Mouse (Mus musculus) lung, postnatal 0 days (tissue): ENCODE measurements around the gene Ywhaq. TPM values are rescaled to one million over a fixed set of nuclear protein-coding genes. Genes with fewer than 3 reads are reported as not detected.
"Not testable (repeated sequence)": the region's sequence is repeated elsewhere in the genome, so short reads cannot be mapped to it uniquely, and the experiment has no call there.

Source experiments
- ATAC-seq: fragments of 200-750 bp; cut with Nextera tagmentation; 2 replicates; pipeline ENCODE4 v1.8.0; 2017; ENCODE audit warnings: moderate library complexity
- DNase-seq: peaks from one replicate; pipeline ENCODE4 v3.0.0-alpha.2; 2016; ENCODE audit warnings: low spot score
- H3K27ac ChIP-seq: fragments of 300-500 bp; sonication (generic); 2 replicates; pipeline ENCODE4 v1.5.1; 2014; ENCODE audit warnings: antibody characterized with exemption, mild to moderate bottlenecking, low read length, mixed read lengths
- H3K27me3 ChIP-seq: fragments of 300-500 bp; sonication (generic); replicated peaks from 2 replicates; pipeline ENCODE4 v1.6.1; 2014; ENCODE audit warnings: low read length, mixed read lengths; ENCODE audit not compliant: insufficient read depth
- H3K36me3 ChIP-seq: fragments of 300-500 bp; sonication (generic); 2 replicates; pipeline ENCODE4 v1.6.1; 2014; ENCODE audit warnings: low read length, mixed read lengths; ENCODE audit not compliant: insufficient read depth
- H3K4me1 ChIP-seq: fragments of 300-500 bp; sonication (generic); 2 replicates; pipeline ENCODE4 v1.6.1; 2014; ENCODE audit warnings: antibody characterized with exemption, low read depth, low read length, mixed read lengths; ENCODE audit not compliant: insufficient read depth
- H3K4me2 ChIP-seq: fragments of 300-500 bp; sonication (generic); replicated peaks from 2 replicates; pipeline ENCODE4 v1.6.1; 2014; ENCODE audit warnings: low read depth, mild to moderate bottlenecking, low read length, moderate library complexity, mixed read lengths
- H3K4me3 ChIP-seq: fragments of 300-500 bp; sonication (generic); 2 replicates; pipeline ENCODE4 v1.5.1; 2014; ENCODE audit warnings: low read depth, low read length
- H3K9ac ChIP-seq: fragments of 300-500 bp; sonication (generic); replicated peaks from 2 replicates; pipeline ENCODE4 v1.6.1; 2014; ENCODE audit warnings: low read depth, mild to moderate bottlenecking
- H3K9me3 ChIP-seq: fragments of 300-500 bp; sonication (generic); 2 replicates; pipeline ENCODE4 v1.6.1; 2016; ENCODE audit warnings: low read length, mixed read lengths
- CTCF ChIP-seq: IDR thresholded peaks from 2 replicates; pipeline ENCODE4 v1.5.1; 2016; ENCODE audit warnings: antibody characterized with exemption, mild to moderate bottlenecking
- EP300 ChIP-seq: IDR thresholded peaks from 2 replicates; pipeline ENCODE4 v1.6.1; 2016; ENCODE audit warnings: antibody characterized with exemption, mild to moderate bottlenecking, control low read depth
- WGBS: fragments of 180-500 bp; shearing (Covaris S2); extraction: QIAGEN DNeasy Blood & Tissue Kit; methylation state at CpG from one replicate; pipeline ENCODE4 v1.1.7; 2014; 5-methylcytosine and 5-hydroxymethylcytosine counted together
- polyA plus RNA-seq: library from polyadenylated mRNA; unstranded; fragments of >200 nt; fragmentation: Nextera tagmentation; extraction: Ambion mirVana; gene quantifications from 2 replicates; pipeline ENCODE4 v1.2.1, GENCODE M21; 2015

Gene Ywhaq
- polyA plus RNA-seq, 1 experiment from 2014 or later: 395 TPM

DNA sequence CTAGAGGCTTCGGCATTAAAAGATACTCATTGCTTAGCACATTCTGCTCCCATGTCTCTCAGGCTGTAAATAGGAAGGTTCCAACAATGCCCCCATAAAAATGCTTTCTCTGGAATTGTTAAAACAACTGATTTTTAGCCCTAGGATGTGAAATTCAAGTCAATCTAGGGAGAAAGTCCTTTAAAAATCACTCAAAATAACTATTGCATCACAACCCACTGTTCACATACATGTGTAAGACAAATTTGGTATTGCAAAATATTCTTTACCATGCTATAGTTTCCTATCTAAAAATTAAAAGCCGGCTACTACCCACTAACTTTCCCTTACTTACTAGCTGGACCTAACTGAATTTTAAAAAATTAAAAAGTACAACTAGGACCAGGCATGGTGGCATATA, 31.2 kb downstream of the Ywhaq start:
- ATAC-seq: no peak
- Histone ChIP-seq H3K9me3 (no peaks in the 10 kb centered on the region), H3K9ac (no peak overlapping the region), H3K4me2 (no peak overlapping the region), H3K27me3 (no peaks in the 10 kb centered on the region), H3K36me3 (no peaks in the 10 kb centered on the region), H3K4me3 (no peak overlapping the region), H3K4me1 (no peaks in the 10 kb centered on the region), H3K27ac (no peak overlapping the region)
- TF ChIP-seq CTCF: no peak
- TF ChIP-seq EP300: no peak
- 88% methylated on average over 2 of the region's 2 CpGs for WGBS
- no peak for DNase-seq

DNA sequence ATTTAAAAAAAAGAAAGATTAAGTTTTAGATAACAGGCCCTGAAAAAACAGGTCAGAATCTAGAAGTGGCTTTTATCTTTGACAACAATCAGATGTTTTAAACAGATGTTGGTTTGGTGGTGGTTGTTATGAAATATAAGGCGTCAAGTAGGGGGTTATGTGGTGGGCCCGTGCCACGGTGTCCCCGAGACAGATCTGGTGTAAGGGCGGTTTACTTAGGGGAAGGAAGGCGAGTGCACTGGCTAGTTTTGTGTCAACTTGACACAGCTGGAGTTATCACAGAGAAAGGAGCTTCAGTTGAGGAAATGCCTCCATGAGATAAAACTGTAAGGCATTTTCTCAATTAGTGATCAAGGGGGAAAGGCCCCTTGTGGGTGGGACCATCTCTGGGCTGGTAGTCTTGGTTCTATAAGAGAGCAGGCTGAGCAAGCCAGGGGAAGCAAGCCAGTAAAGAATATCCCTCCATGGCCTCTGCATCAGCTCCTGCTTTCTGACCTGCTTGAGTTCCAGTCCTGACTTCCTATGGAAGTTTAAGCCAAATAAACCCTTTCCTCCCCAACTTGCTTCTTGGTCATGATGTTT, 38.6 kb downstream of the Ywhaq start:
- WGBS: 48% methylated on average over 6 of the region's 6 CpGs
- H3K9me3 ChIP-seq, H3K27ac ChIP-seq, H3K4me2 ChIP-seq, H3K4me3 ChIP-seq, DNase-seq, H3K4me1 ChIP-seq, H3K27me3 ChIP-seq, H3K36me3 ChIP-seq, ATAC-seq, H3K9ac ChIP-seq: not testable (repeated sequence)

DNA sequence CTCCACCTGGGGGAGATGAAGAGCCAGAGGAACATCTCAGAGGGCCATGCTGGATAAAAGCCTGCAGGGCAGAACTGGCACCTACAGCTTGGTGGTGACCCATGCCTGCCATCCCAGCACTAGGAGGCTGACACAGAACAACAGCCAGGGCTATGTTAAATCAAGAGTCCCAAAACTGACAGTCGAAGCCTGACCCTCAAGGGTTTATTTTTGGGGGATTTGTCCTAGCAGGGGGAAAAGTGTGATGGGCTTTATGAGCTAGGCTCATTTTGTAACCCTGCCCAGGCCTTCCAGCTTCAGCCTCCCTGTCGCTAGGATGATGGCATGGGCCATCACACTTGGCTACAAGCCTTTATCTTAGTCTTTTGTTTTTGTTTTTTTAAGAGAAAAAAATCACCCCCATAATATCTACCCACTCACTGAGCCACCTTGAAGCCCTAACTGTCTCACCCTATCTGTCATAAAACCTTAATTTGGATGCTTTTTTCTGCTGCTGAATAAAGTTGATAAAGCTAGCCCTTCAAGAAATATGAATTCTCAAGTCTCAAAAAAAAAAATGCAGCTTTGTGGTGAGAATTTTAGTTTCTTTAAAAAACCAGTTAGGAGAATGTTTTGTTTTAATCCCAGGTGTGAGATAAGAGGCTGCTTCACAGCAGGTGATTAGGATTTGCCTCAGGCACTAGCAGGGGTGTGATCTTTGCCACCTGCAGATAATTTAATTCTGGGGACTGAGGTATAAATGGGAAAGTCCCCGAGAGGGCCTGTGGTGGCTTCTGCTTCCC, 41.9 kb downstream of the Ywhaq start:
- DNase-seq (no peak), ATAC-seq (no peak)
- H3K27me3 ChIP-seq: no peaks in the 10 kb centered on the region
- H3K4me3 ChIP-seq: no peak overlapping the region
- WGBS: 33% methylated on average over 3 of the region's 3 CpGs
- no peaks in the 10 kb centered on the region for H3K4me1 ChIP-seq
- no peak for TF ChIP-seq CTCF
- TF ChIP-seq EP300: no peak
- no peaks in the 10 kb centered on the region for H3K36me3 ChIP-seq
- H3K4me2 ChIP-seq: no peak overlapping the region
- no peaks in the 10 kb centered on the region for H3K9me3 ChIP-seq
- H3K9ac ChIP-seq: no peak overlapping the region
- H3K27ac ChIP-seq: no peak overlapping the region

DNA sequence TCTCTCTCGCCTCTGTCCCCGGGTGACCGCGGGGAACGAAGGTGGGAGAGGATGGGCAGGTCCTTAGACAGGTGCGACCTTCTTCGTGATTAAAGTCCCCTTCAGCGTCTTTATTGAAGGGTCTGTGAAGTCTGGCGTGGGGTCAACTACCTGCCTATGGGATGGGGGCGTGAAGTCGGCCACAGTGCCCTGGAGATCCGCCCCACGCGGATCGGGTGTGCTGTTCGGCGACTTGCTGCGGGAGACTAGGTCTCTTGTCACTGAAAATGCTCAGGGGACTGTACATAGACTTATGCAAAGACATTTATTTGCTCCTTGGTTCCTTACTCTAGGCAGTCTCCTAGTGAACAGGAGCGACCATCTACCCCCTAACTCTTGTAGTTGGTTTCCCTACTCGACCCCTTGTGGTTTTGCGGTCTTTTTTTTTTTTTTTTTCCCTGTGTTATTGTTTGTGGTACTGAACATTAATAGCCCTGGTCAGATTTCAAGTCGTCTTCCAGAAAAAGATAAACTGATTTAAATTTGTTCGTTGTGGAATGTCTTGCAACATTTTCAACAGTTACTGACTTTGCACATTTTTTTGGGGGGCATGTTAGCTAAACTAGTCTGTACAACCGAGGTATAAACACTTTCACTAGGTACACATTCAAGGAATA, 43.5 kb downstream of the Ywhaq start:
- WGBS: 2% methylated on average over 23 of the region's 24 CpGs
- DNase-seq: no peak
- H3K4me1 ChIP-seq: no peaks in the 10 kb centered on the region
- peak; percentile 54 for ATAC-seq
- 0 out of 2 replicates have a peak, but pooled peaks have one; percentile 2 for TF ChIP-seq EP300
- TF ChIP-seq CTCF: no peak
- H3K36me3 ChIP-seq: no peaks in the 10 kb centered on the region
- no peaks in the 10 kb centered on the region for H3K9me3 ChIP-seq
- H3K4me2 ChIP-seq: peak overlapping the region; percentile 68
- peak overlapping the region; percentile 95 for H3K27ac ChIP-seq
- peak overlapping the region; percentile 85 for H3K9ac ChIP-seq
- H3K4me3 ChIP-seq: peak overlapping the region; percentile 79
- H3K27me3 ChIP-seq: no peaks in the 10 kb centered on the region

DNA sequence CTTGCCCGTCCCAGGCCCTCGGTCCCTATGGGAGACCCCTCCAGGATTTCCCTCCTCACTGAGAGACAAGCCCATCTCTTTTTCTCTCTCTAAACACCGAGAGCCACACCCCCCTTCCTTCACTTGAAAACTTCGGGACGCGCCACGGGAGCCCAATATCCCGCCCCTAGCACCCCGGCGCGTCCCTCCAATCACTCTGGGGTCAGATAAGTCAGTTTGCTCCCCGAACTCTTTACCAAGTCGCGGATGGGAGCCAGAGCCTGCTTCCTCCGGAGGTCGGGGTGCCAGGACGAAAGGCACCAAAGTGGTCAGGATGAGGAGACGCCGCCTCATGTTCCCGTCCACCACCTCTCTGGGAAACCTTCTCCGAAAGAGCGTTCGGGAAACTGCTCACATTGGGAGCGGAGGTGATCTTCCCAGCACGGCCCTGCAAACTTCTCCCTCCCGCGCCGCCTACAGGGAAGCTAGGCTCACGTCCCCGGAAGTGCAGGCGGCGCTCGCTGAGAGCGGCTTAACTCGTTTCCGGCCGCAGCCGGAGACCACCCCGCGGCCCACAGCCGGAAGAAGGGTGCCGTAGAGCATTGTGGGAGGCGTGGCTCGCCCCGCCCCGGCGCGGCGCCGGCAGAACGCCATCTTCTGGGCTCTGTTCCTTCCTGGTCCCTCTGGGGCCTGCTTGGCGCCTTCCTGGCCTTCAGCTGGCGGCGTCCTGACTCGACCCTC, 44.2 kb downstream of the Ywhaq start, which contains the start of gene Adam17:
Adam17 (minus strand) TSS at position 533 of the 720 bp plus-strand sequence.
- H3K36me3 ChIP-seq: no peaks in the 10 kb centered on the region
- peak within 1 kb of the TSS; percentile 79 for H3K4me3 ChIP-seq
- WGBS: under 1% methylated on average over 55 of the region's 55 CpGs
- DNase-seq (peak; percentile 99), ATAC-seq (peak; percentile 99)
- H3K9ac ChIP-seq: peak within 1 kb of the TSS; percentile 85
- no peaks in the 10 kb centered on the region for H3K4me1 ChIP-seq
- TF ChIP-seq CTCF: peak; percentile 87
- TF ChIP-seq EP300: peak; percentile 42; the same call in 1 of the 2 replicates
- no peaks in the 10 kb centered on the region for H3K27me3 ChIP-seq
- no peaks in the 10 kb centered on the region for H3K9me3 ChIP-seq
- peak within 1 kb of the TSS; percentile 68 for H3K4me2 ChIP-seq
- peak within 1 kb of the TSS; percentile 95 for H3K27ac ChIP-seq
